Mouse (Mus musculus) kidney, embryonic 14.5 days (tissue): ENCODE measurements around the gene Spryd4. TPM values are rescaled to one million over a fixed set of nuclear protein-coding genes. Genes with fewer than 3 reads are reported as not detected.
A peak's percentile ranks its signal among the peaks of the same experiment; 100 is the strongest.

Experiments used
- ATAC-seq: fragments of 200-750 bp; cut with Nextera tagmentation; 2 replicates; pipeline ENCODE4 v1.8.0; 2017; ENCODE audit warnings: moderate number of reproducible peaks, mild to moderate bottlenecking, moderate TSS enrichment, moderate library complexity; ENCODE audit not compliant: low FRiP score, low TSS enrichment
- H3K27ac ChIP-seq: fragments of 300-500 bp; sonication (generic); 2 replicates; pipeline ENCODE4 v1.5.1; 2014; ENCODE audit warnings: low read depth, mild to moderate bottlenecking, low read length, moderate library complexity, mixed read lengths
- H3K27me3 ChIP-seq: fragments of 300-500 bp; sonication (generic); 2 replicates; pipeline ENCODE4 v1.6.1; 2014; ENCODE audit warnings: mild to moderate bottlenecking, low read length; ENCODE audit not compliant: control insufficient read depth, insufficient read depth
- H3K36me3 ChIP-seq: fragments of 300-500 bp; sonication (generic); 2 replicates; pipeline ENCODE4 v1.6.1; 2014; ENCODE audit warnings: low read length, mixed read lengths; ENCODE audit not compliant: control insufficient read depth, insufficient read depth
- H3K4me1 ChIP-seq: fragments of 300-500 bp; sonication (generic); 2 replicates; pipeline ENCODE4 v1.6.1; 2014; ENCODE audit warnings: low read length, mixed read lengths; ENCODE audit not compliant: control insufficient read depth, insufficient read depth
- H3K4me2 ChIP-seq: fragments of 300-500 bp; sonication (generic); replicated peaks from 2 replicates; pipeline ENCODE4 v1.6.1; 2014; ENCODE audit warnings: low read depth, mild to moderate bottlenecking, low read length
- H3K4me3 ChIP-seq: fragments of 300-500 bp; sonication (generic); 2 replicates; pipeline ENCODE4 v1.5.1; 2014; ENCODE audit warnings: mild to moderate bottlenecking, low read length
- H3K9ac ChIP-seq: fragments of 300-500 bp; sonication (generic); 2 replicates; pipeline ENCODE4 v1.6.1; 2014; ENCODE audit warnings: low read depth, mild to moderate bottlenecking, low read length, moderate library complexity
- H3K9me3 ChIP-seq: fragments of 300-500 bp; sonication (generic); 2 replicates; pipeline ENCODE4 v1.6.1; 2016; ENCODE audit warnings: low read length; ENCODE audit not compliant: control insufficient read depth
- WGBS: fragments of 180-500 bp; shearing (Covaris S2); extraction: QIAGEN DNeasy Blood & Tissue Kit; methylation state at CpG from one replicate; pipeline ENCODE4 v1.1.7; 2014; 5-methylcytosine and 5-hydroxymethylcytosine counted together
- polyA plus RNA-seq: library from polyadenylated mRNA; unstranded; fragments of >200 nt; fragmentation: Nextera tagmentation; extraction: Ambion mirVana; gene quantifications from 2 replicates; pipeline ENCODE4 v1.2.1, GENCODE M21; 2014

The Spryd4 gene
- polyA plus RNA-seq, 1 experiment from 2014 or later, result 34.8 TPM

- no peak overlapping the region for H3K9ac ChIP-seq
- no peaks in the 10 kb centered on the region for H3K9me3 ChIP-seq
- H3K4me1 ChIP-seq, result no peaks in the 10 kb centered on the region
- 80% methylated on average over 17 of the region's 17 CpGs for WGBS
- H3K4me2 ChIP-seq, result peak overlapping the region; percentile 15; the same call in 1 of the 2 replicates
- peaks cover 97% of the 10 kb centered on the region for H3K36me3 ChIP-seq
- H3K27ac ChIP-seq, result no peak overlapping the region
- H3K27me3 ChIP-seq, result no peaks in the 10 kb centered on the region
- peak; percentile 44; the same call in 1 of the 2 replicates for ATAC-seq
- H3K4me3 ChIP-seq, result 0 out of 2 replicates have a peak overlapping the region, but pooled peaks have one; percentile 6
Observed at GRCm38 (mm10) chr10:128247020-128247732, 35.6 kb upstream of the Spryd4 start.

GRCm38 (mm10) chr10:128244121-128244520 lies 32.5 kb upstream of the Spryd4 start:
- Histone ChIP-seq H3K36me3 (peaks cover 92% of the 10 kb centered on the region), H3K9ac (no peak overlapping the region), H3K27me3 (no peaks in the 10 kb centered on the region), H3K9me3 (no peaks in the 10 kb centered on the region), H3K27ac (no peak overlapping the region), H3K4me3 (no peak overlapping the region), H3K4me1 (no peaks in the 10 kb centered on the region), H3K4me2 (no peak overlapping the region)
- WGBS, result 95% methylated on average over 15 of the region's 15 CpGs
- no peak for ATAC-seq

GRCm38 (mm10) chr10:128243252-128243651 lies 31.6 kb upstream of the Spryd4 start:
- Histone ChIP-seq H3K36me3 (peaks cover 85% of the 10 kb centered on the region), H3K27me3 (no peaks in the 10 kb centered on the region), H3K4me2 (no peak overlapping the region), H3K4me3 (no peak overlapping the region), H3K9me3 (no peaks in the 10 kb centered on the region), H3K4me1 (no peaks in the 10 kb centered on the region), H3K9ac (no peak overlapping the region), H3K27ac (no peak overlapping the region)
- WGBS, result 92% methylated on average over 8 of the region's 8 CpGs
- ATAC-seq, result no peak

GRCm38 (mm10) chr10:128240131-128240530 lies 28.5 kb upstream of the Spryd4 start:
- H3K9ac ChIP-seq, result no peak overlapping the region
- H3K36me3 ChIP-seq, result peaks cover 54% of the 10 kb centered on the region
- no peak for ATAC-seq
- 92% methylated on average over 18 of the region's 18 CpGs for WGBS
- H3K27me3 ChIP-seq, result no peaks in the 10 kb centered on the region
- H3K9me3 ChIP-seq, result no peaks in the 10 kb centered on the region
- H3K4me3 ChIP-seq, result no peak overlapping the region
- no peak overlapping the region for H3K27ac ChIP-seq
- no peak overlapping the region for H3K4me2 ChIP-seq
- H3K4me1 ChIP-seq, result no peaks in the 10 kb centered on the region

- no peaks in the 10 kb centered on the region for H3K27me3 ChIP-seq
- no peak overlapping the region for H3K4me3 ChIP-seq
- WGBS, result 91% methylated on average over 4 of the region's 4 CpGs
- H3K4me2 ChIP-seq, result no peak overlapping the region
- H3K27ac ChIP-seq, result no peak overlapping the region
- ATAC-seq, result no peak
- H3K9me3 ChIP-seq, result no peaks in the 10 kb centered on the region
- peaks cover 48% of the 10 kb centered on the region for H3K36me3 ChIP-seq
- H3K9ac ChIP-seq, result no peak overlapping the region
- H3K4me1 ChIP-seq, result no peaks in the 10 kb centered on the region
Observed at GRCm38 (mm10) chr10:128239140-128239539, 27.5 kb upstream of the Spryd4 start.

GRCm38 (mm10) chr10:128237807-128238480 lies 26.3 kb upstream of the Spryd4 start:
- Histone ChIP-seq H3K4me3 (no peak overlapping the region), H3K36me3 (peaks cover 40% of the 10 kb centered on the region), H3K4me1 (no peaks in the 10 kb centered on the region; the same call in 1 of the 2 replicates), H3K9me3 (no peaks in the 10 kb centered on the region), H3K27ac (no peak overlapping the region), H3K4me2 (no peak overlapping the region), H3K9ac (no peak overlapping the region), H3K27me3 (no peaks in the 10 kb centered on the region)
- ATAC-seq, result no peak
- WGBS, result 88% methylated on average over 15 of the region's 15 CpGs

GRCm38 (mm10) chr10:128236321-128236720 lies 24.7 kb upstream of the Spryd4 start:
- H3K9me3 ChIP-seq, result no peaks in the 10 kb centered on the region
- no peak overlapping the region for H3K4me2 ChIP-seq
- no peak overlapping the region for H3K4me3 ChIP-seq
- H3K27ac ChIP-seq, result no peak overlapping the region
- no peak for ATAC-seq
- WGBS, result 82% methylated on average over 4 of the region's 4 CpGs
- no peaks in the 10 kb centered on the region for H3K27me3 ChIP-seq
- H3K4me1 ChIP-seq, result no peaks in the 10 kb centered on the region; the same call in 1 of the 2 replicates
- H3K36me3 ChIP-seq, result peaks cover 25% of the 10 kb centered on the region
- H3K9ac ChIP-seq, result no peak overlapping the region

GRCm38 (mm10) chr10:128232420-128232985 lies 20.9 kb upstream of the Spryd4 start:
- whole genome bisulfite sequencing, result under 1% methylated on average over 14 of the region's 14 CpGs
- H3K9me3 ChIP-seq, result no peaks in the 10 kb centered on the region
- H3K4me1 ChIP-seq, result peaks cover 6% of the 10 kb centered on the region
- no peaks in the 10 kb centered on the region for H3K27me3 ChIP-seq
- H3K36me3 ChIP-seq, result peaks cover 8% of the 10 kb centered on the region; the same call in 1 of the 2 replicates
- peak; percentile 28; the same call in 1 of the 2 replicates for ATAC-seq
- H3K27ac ChIP-seq, result peak overlapping the region; percentile 96
- peak overlapping the region; percentile 82 for H3K9ac ChIP-seq
- peak overlapping the region; percentile 71 for H3K4me2 ChIP-seq
- peak overlapping the region; percentile 85 for H3K4me3 ChIP-seq
